Mouse (Mus musculus) cerebellum, postnatal 4 days (tissue): ENCODE results near the gene Psmb11.

Experiments used
- DNase-seq, 2 experiments: peaks; one replicate each; pipeline ENCODE4 v3.0.0; 2022; ENCODE audit warnings: low spot score in 2 of 2, mixed read lengths in 1 of 2

The Psmb11 gene

DNA sequence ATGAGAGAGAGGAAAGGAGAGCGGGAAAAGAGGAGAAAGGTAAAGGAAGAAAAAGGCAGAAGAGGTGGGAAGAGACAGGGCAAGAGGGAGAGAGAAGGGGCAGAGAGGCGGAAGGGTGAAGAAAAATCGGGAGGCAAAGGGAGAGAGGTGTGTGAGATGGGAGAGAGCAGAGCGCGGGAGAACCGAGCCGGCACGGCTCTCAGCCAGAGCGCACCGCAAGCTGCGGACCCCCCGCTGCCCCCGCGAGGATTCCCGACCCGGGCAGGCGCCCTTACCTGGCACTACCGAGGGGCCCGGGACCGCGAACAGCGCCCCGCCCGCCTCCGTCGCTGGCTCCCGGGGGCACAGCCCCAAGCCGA, 19.7 kb downstream of the Psmb11 start, which contains the start of gene Gm17606:
TSS of gene Gm17606 (plus strand) at position 7 of the 359 bp plus-strand sequence.
- DNase-seq, result no peak

DNA sequence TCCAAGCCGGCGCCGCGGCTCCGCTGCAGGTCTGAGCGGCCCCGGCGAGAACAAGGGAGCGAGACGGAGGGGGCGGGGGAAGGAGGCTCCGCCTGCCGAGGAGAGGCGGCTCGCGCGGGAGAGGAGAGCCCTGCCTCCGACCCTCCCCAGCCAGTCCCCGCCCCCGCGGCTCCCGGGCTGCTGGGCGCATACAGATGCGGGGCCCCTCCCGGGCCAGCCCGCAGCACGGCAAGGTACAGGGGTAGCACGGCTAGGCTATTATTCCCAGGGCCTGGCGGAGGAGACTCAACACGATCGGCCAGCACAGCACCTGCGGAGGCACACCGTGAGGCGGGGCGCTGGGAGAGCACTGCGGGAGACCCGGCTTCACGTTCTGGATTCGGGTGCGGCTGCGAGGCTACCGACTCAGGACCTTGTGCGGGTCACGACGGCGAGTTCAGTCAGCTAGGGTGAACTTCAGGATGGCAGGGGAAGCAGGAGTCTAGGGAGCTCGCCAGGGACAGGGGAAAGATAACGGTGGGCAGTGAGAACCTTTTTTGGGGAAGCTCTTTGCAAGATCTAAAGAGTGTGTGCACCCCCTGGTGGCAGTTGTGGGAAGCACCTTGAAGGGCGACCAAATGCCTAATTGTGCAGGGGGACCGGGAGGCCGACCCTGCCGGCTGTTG, 20.2 kb downstream of the Psmb11 start, which contains the start of gene Cdh24:
TSS of gene Cdh24 (minus strand) at position 60 of the 665 bp plus-strand sequence.
- peak; percentile 93 to 95 for DNase-seq

DNA sequence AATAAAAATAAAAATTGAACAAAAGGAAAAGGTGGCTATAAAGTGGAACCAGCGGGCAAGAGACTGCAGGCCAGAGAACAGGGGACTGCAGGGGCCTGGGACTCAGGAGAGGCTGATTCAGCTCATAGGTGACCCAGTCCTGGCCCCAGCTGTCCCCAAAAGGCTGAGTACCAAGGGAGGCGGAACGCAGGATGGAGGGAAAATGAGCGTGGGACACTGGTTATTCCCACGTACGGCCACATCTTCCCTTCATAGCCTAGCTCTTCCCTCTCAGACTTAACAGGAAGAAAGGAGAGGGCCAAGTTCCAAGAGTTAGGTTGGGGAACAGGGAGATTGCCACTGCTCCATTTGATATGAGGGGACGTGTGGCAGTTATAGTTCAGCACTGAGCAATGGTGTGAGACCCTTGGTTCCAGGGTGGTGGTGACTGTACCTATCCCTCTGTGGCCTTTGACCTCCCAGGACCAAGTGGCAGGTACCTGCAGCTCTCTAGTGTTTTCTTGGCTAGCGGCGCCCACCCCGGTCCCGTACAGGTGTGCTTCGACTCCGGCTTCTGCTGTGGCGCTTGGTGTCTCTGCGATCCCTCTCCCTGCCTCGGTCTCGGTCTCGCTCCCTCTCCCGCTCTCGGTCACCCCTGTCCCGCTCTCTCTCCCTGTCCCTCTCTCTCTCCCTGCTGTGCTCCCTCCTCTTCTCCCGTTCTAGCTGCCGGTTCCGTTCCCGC, 21.2 kb downstream of the Psmb11 start:
- no peak for DNase-seq

DNA sequence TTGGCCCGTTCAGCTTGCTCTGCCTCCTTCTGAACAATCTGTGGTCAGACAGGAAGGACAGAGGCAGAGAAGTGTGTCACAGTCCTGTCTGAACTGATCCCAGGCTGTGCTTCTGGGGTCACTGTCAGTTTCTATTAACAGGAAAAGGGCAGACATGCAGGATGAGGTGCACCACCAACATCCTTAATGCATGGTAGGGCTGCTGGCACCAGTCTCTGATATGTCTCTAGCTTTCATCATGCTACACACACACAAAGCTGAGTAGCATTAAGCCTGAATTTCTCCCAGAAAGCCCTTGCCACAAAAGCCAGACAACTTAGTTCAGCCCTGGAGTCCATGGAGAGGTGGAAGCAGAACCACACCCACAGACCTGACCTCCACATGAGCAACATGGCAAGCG, 21.8 kb downstream of the Psmb11 start:
- DNase-seq, result no peak

DNA sequence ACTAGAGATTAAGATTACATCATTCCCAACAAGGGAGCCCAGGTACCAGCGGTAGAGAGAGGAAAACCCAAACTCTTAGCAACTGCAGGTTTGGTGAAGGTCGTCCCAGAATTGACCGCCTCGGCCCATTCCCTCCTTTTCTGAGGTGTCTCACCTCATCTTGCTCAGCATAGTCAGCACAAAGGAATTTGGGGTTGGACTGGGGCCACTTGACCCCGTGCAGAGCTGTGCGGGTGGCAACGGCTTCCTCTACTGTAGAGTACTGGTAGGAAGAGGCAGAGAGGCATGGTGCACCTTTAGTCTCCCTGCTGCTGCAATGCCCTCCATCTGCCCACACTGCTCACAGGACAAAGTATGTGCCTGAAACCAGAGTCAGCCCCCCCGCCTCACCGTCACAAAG, 23.1 kb downstream of the Psmb11 start:
- DNase-seq, result no peak

DNA sequence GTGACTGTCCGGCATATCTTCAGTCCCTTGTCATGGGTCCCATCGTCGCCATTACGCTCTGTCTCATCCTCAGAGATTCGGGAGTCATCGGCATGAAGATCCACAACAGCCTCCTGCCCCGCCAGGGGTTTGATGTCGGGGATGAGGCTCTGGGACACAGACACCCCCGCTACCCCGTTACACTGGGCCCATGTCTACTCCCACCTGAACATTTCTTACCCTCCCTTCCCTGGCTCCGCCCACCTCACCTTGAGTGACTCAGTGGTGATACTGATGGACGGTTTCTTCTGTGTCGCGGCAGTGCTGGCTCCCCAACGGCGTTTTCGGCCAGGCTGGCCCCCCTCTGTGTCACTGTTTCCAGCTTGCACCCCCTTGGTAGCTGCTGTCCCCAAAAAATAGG, 25.2 kb downstream of the Psmb11 start:
- no peak for DNase-seq

DNA sequence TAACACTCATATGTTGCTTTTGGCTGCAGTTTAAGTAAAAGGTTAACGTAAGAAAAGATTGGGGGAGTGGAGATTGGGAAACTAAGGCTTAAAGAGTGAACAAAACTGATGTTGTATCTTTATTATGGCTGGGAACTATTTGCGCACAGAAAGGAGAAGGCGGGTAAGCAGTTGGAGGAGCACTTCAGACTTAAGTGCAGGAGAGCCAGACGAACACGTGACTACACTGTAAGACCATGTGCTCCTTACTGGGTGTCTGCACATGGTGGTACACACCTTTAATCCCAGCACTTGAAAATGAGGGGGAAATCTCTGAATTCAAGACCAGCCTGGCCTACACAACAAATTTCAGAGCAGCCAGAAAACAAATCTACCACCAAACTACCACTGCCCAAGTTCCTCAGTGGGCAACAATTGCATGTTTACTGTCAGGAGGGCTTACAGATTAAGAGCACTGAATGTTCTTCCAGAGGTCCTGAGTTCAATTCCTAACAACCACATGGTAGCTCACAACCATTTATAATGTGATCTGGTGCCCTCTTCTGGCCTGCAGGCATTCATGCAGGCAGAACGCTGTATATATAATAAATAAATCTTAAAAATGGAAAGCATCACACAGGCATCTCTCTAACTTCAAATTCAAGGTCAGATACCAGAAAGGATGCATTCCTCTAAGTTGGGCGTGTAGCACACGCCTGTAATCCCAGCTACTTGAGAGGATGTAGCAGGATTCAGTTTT, 25.8 kb downstream of the Psmb11 start:
- DNase-seq, result no peak

DNA sequence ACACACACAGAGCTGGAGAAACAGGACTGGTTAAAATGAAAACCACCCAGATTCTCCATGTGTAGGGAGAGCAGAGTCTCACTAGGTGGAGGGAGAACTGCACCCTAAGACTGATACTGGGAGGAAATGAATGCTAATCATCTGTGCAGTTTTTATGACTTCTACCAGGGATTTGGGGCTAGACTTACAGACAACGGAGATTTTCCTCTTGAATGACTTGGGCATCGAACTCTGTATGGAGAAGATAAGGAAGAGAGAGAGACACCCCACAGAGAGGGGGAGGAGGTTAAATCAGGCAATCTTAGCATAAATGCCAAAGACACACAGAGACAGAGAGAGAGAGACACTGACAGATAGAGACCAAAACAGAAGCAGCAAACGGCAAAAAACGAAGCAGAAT, 26.7 kb downstream of the Psmb11 start:
- no peak for DNase-seq

DNA sequence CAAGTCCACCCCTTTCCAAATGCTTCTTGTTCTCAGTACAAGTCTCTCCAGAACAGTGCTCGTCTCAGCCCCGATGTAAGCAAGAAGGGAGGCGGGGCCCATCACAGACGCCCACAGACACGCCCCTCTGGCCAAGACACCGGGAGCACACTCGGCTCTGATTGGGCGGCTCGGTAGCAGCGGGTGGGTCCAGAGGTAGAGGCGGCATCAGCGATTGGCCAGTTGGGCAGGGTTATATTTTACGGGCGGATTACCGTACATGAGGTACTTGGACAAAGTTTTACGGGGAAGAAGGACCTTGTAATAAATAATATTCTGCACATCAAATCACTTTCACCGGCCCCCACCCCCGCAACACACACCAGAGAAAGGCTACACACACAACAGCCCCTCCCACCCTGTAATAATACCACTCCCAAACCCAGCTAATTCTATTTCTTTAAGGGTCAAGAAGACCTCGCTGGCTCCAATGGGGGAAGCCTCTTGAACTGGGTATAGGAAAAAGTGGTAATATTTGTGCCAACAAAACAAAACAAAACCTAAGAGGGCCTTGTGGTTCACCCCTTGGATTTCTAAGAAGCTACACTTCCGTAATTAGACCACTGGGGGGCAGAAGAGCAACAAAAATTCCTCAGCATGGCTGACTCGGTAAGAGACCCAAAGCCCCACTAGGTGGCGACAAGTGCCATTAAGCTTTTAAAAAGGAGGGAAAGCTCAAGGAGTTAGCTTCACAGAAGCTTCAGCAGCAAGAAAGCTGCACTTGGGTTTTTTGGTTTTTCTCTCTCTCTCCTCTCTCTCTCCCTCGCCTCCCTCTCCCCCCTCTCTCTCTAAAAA, 29.6 kb downstream of the Psmb11 start:
- peak; percentile 72 to 86 for DNase-seq

DNA sequence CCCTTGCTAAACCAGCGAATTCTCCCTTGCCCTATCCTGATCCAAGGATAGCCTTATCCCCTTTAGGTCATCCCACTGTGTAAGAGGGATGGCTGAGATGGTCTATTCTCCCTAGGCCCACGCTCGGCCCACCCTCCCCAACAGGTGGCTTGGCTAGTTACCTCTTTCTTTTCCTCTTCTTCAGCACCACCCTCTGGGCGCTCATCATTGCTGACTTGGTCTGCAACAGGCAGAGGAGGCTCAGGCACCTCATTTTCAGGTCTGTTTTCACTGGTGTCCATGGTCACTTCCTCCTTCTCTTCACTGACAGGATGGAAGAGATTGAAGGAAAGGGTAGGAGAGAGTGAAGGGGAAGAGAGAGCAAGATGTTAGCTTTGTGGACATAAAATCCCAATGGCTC, 30.3 kb downstream of the Psmb11 start:
- no peak for DNase-seq

DNA sequence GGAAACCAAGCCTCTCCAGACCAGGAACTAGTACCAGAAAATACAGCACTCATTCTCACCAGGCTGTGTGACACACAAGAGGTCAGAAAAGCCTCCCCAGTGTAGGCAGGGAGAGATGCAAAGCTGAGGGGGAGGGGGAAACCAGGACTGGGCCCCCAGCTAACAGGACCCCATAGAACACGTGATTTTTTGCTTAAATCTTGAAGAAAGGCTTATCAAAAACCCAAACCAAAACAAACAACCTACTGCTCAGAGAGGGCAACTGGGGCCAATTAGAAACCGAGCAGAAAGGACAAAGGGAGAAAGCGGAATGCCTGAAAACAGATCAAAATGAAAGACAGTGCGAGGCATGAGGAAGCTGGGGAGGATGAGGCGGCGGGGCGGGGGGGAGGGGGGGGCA, 31.6 kb downstream of the Psmb11 start:
- no peak for DNase-seq

DNA sequence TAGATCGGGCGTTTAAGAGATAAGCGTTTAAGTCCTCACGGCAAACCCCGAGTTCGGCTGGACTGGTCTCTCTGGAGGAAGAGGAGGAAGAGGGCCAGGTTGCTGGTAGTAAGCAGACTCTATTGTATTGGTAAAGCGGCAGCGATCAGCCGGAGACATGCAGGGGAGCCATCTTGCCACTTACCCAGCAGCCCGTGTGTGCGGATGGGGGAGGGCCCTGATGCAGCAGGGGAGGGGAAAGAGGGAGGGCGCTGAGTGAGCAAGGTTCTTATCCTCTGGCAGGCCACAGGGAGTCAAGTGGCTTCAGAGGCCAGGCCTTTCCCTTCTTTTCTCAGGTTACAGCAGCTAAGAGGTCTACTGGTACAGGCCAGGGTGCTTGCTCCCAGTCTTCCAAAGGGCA, 32.3 kb downstream of the Psmb11 start:
- DNase-seq, result peak; percentile 57 to 74

DNA sequence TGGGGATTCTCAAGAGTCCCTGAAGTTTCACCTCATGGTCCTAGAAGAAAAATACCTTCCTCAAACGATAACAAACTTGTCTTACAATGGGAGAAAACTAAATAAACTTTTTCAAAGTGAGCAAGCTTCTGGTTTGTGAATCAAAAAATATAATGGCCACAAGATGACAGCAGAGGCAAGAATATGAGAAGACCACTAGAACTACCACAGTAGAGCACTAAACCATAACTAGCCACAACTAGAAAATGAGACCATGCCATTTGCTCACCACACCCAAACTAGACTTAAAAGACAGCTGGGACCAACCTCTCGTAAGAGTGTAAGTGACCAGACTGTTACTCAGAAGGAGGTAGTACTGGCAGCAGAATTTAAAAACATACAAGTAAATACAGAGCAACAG, 38.8 kb downstream of the Psmb11 start:
- DNase-seq, result no peak

DNA sequence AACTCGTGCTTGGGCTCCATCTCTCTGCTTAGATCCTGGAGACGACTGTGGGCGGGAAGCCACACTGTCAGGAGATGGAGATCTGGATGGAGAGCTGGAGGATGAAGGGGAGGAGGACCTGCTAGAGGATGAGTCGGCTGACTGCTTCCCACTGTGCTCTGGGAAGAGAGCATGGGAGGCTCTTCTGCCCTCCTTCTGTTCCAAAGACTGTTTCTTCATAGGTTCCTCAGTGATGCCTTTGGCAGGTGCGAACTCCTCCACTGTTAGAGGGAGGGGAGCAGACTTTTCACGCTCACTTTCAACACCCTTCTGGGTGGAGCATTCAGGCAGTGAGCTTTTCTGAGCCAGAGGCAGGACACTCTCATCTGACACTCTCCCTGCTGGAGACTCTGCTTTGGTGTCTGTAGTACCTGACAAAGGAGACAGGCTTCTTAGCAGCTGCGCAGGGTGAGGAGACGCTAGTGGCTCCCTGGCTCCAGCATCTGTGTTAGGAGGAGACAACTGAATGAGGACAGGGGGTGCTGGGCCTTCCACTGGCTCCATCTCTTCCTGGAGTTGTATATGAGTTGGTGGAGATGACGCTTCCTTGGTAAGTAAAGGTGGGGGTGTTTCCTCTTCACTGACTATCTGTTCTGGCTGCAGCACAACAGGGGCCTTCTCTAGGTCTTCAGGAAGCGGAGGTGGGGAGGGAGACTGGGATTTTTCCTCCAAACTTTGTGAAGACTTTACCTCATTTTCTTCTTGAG, 43.4 kb downstream of the Psmb11 start:
- DNase-seq, result no peak

DNA sequence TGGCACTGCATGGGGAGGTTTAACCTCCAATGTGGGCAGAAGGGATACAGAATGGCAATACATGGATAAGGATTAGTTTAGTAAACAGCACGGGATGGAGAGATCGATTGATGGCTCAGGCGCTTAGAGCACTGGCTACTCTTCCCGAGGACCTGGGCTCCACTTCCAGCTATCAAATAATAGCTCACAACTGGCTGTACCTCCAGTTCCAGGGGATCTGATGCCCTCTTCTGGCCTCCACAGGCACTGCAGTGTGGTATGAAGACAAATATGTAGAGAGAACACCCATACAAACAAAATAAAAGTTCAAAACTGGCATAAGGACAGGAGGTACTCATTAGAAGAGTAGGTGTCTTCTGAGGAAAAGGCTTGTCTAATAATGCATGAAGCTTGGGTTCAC, 48.1 kb downstream of the Psmb11 start:
- no peak for DNase-seq

DNA sequence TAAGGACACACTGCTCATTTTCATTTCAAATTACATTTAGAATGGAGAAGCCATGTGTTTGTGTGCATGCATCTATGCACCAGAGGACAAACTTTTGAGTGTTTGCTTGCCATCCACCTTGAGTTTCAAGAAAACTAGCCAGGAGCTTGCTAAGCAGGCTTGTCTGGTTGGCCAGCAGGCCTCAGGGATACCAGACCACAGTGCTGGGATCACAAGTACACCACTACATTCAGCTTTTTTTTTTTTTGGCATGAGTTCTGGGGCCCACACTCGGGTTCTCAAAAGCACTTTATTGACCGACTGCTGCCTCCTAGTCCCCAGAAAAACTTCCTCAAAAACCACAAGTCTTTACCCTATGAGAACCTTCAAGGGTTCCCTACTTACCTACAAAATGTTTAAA, 53.1 kb downstream of the Psmb11 start:
- no peak for DNase-seq

DNA sequence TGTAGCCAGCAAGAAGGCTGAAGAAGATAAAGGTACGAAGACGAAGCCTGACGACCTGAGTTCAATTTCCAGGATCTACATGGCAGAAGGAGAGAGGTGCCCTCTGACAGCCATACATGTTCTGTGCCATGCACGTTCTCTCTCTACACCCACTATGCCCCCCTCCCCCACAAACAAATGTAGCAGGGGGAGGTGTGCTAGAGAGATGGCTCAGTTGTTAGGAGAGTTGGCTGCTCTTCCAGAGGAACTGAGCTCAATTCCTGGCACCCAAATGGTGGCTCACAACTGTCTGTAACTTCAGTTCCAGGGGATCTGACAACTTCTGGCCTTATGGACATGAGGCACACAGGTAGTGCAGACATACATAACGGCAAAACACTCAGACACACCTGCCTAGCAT, 55.1 kb downstream of the Psmb11 start:
- no peak for DNase-seq

DNA sequence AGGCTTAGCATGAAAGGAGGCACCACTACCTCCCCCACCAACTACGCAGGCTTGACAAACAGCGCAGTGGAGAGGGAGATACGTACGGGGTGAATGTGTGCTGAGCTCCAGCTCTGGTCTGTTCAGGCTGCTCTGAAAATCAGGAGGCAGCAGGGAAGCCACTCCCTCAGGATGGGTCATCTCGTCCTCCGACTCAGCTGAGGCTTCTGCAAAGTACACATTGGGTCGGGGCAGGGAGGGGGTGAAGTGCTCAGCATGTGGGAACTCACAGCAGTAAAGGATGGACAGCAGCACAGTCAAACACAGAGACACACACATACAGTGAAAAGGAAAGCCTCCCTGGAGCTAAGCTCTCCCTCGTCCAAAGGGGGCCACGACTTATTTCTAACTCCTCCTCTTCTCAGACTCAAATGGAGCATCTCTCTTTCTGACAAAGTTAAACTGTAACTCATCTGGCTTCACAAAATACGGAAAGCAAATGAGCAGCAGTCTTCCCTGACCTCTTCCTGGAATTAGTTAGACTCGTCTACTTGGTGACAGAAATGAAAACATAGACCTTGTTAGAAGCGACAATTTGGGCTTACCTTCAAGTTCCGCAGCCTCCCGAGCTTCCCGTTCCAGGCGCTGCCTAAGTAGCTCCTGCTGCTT, 57.5 kb downstream of the Psmb11 start:
- DNase-seq, result no peak
